Mouse (Mus musculus): ENCODE results near the gene Dlx2. TPM values are rescaled to one million over a fixed set of nuclear protein-coding genes. Genes with fewer than 3 reads are reported as not detected.

The Dlx2 gene
- polyA plus RNA-seq, 1 experiment = not detected

DNA sequence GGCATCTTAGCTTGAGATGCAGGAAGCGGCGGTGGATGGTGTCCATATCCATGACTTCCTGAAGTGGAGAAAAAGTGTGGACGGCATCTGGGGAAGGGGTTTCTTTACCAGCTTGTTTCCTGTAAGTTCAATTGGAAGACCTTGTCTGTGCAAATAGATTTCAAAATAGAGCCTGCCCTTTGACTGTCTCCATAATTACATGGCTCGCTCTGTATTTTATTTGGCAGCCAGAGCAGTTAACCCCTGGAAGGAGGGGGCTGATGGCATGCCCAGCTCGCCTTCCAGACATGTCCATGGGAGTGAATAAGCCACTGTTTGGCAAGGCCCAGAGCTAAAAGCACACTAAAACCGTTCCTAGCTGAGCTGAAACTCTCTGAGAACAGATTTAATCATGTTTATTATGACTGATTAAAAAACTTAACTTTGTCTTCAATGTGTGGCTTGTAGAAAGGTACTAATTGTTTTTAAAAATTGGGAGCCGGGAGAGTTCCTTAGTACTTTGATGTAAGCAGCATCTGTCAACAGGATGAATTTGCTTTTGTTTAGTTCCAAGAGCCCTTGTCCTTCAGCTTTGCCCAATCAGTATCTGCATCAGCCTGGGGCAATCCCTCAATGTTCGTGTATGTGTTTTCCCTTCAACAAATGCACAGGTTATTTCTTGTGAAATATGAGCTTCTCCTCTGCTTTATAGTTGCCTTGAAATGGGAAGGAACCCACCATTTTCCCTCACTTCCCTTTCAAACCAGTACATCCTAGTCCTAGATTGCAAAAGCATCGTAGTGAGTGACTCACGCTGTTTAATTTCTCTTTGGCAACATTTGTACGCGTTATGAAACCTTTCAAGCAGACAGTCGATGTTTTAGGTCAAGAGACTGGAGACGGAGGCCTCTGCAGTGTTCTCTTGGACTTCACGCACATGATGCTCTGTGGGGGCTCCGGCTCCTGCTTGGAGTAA is 47.0 kb downstream of the Dlx2 start:
- H3K4me1 ChIP-seq (ENCODE audit: control insufficient read depth, insufficient read depth, insufficient read length, low read length) = no peaks in the 10 kb centered on the region
- H3K27ac ChIP-seq (replicated peaks; ENCODE audit: low read depth, low read length) = no peak overlapping the region
- no peak overlapping the region for H3K4me3 ChIP-seq (ENCODE audit: insufficient read depth, low read depth, low read length)

GRCm38 (mm10) chr2:71497175-71497574 is 49.4 kb downstream of the Dlx2 start:
- H3K4me3 ChIP-seq (ENCODE audit: insufficient read depth, low read depth, low read length) = no peak overlapping the region
- no peak overlapping the region for H3K27ac ChIP-seq (replicated peaks; ENCODE audit: low read depth, low read length)
- no peaks in the 10 kb centered on the region for H3K4me1 ChIP-seq (ENCODE audit: control insufficient read depth, insufficient read depth, insufficient read length, low read length)

- Histone ChIP-seq H3K4me3 (ENCODE audit: insufficient read depth, low read depth, low read length) (no peak overlapping the region), H3K4me1 (ENCODE audit: control insufficient read depth, insufficient read depth, insufficient read length, low read length) (no peaks in the 10 kb centered on the region), H3K27ac (replicated peaks; ENCODE audit: low read depth, low read length) (no peak overlapping the region)
Measured at GRCm38 (mm10) chr2:71494971-71495370, 51.6 kb downstream of the Dlx2 start.

GRCm38 (mm10) chr2:71494503-71494902 is 52.1 kb downstream of the Dlx2 start:
- H3K4me1 ChIP-seq (ENCODE audit: control insufficient read depth, insufficient read depth, insufficient read length, low read length) = no peaks in the 10 kb centered on the region
- H3K4me3 ChIP-seq (ENCODE audit: insufficient read depth, low read depth, low read length) = no peak overlapping the region
- no peak overlapping the region for H3K27ac ChIP-seq (replicated peaks; ENCODE audit: low read depth, low read length)

Other genes with a start within 250 kb of the Dlx2 start
- gene Slc25a12, start 179.0 kb downstream of the Dlx2 start, polyA plus RNA-seq (2012; ENCODE audit: insufficient read depth, insufficient read length, missing spikeins) = 4.6 and 5.6 TPM in 2 replicates
- gene Hat1, start 157.8 kb downstream of the Dlx2 start, polyA plus RNA-seq (2012; ENCODE audit: insufficient read depth, insufficient read length, missing spikeins) = 15.5 and 16.6 TPM in 2 replicates
- 44.0 and 54.3 TPM in 2 replicates for gene Metap1d, start 93.5 kb downstream of the Dlx2 start, polyA plus RNA-seq (2012; ENCODE audit: insufficient read depth, insufficient read length, missing spikeins)
- not detected in 2 replicates for gene Dlx1, start 18.6 kb downstream of the Dlx2 start, polyA plus RNA-seq (2012; ENCODE audit: insufficient read depth, insufficient read length, missing spikeins)
- 14.9 and 28.2 TPM in 2 replicates for gene Itga6, start 198.9 kb upstream of the Dlx2 start, polyA plus RNA-seq (2012; ENCODE audit: insufficient read depth, insufficient read length, missing spikeins)